Mouse (Mus musculus) gastrocnemius, postnatal 4 days (tissue): ENCODE results near the gene Mndal. TPM values are rescaled to one million over a fixed set of nuclear protein-coding genes. Genes with fewer than 3 reads are reported as not detected.

Source experiments
- total RNA-seq, 2 experiments: library from RNA; stranded (reverse); gene quantifications; 2 replicates each; pipeline ENCODE4 v1.2.3; 2021

Gene Mndal
- total RNA-seq, 2 experiments from 2014 or later = 6.1 to 7.1 TPM

Other genes with a start within 250 kb of the Mndal start
- 1 to 10 TPM; 2.5 to 3.1 TPM for gene Ifi207, start 200.7 kb downstream of the Mndal start, total RNA-seq
- 1 to 10 TPM; 3.1 to 3.6 TPM for gene Ifi204, start 175.5 kb downstream of the Mndal start, total RNA-seq
- gene Ifi211, start 29.4 kb downstream of the Mndal start, total RNA-seq = 1 to 10 TPM; 1.0 to 1.4 TPM
- gene Ifi203, start 181 bp upstream of the Mndal start, total RNA-seq = 1 to 10 TPM; 3.0 to 4.4 TPM
- gene Ifi202b, start 40.3 kb upstream of the Mndal start, total RNA-seq = not detected
- 1 to 10 TPM; 1.3 to 1.7 TPM for gene Ifi205, start 89.3 kb upstream of the Mndal start, total RNA-seq
- not detected for gene Olfr433, start 98.2 kb upstream of the Mndal start, total RNA-seq
- not detected for gene Olfr432, start 106.7 kb upstream of the Mndal start, total RNA-seq
- gene Olfr430, start 124.1 kb upstream of the Mndal start, total RNA-seq = not detected
- gene Olfr429, start 141.8 kb upstream of the Mndal start, total RNA-seq = not detected
- not detected for gene Olfr427, start 154.4 kb upstream of the Mndal start, total RNA-seq
- not detected for gene Olfr231, start 178.7 kb upstream of the Mndal start, total RNA-seq
- gene Olfr424, start 189.0 kb upstream of the Mndal start, total RNA-seq = not detected
- gene Olfr420, start 213.1 kb upstream of the Mndal start, total RNA-seq = not detected
- gene Spta1, start 230.3 kb upstream of the Mndal start, total RNA-seq = under 1 TPM; 0.39 to 0.83 TPM